Mouse (Mus musculus) ES-Bruce4 (cell line): Measurements from ENCODE around the gene Naa11.

ENCODE experiments used
- CTCF ChIP-seq: IDR thresholded peaks from one replicate; pipeline ENCODE4 v1.8.1; 2011; ENCODE audit warnings: low read depth, low read length
- EP300 ChIP-seq: IDR thresholded peaks from 2 replicates; pipeline ENCODE4 v1.6.1; 2011; ENCODE audit warnings: low read depth, low read length; ENCODE audit not compliant: insufficient read depth
- POLR2A ChIP-seq: IDR thresholded peaks from one replicate; pipeline ENCODE4 v1.8.1; 2011; ENCODE audit warnings: low read length; ENCODE audit not compliant: insufficient read depth

GRCm38 (mm10) chr5:97364781-97365180 lies 27.4 kb downstream of the Naa11 start:
- TF ChIP-seq POLR2A, result no peak
- TF ChIP-seq CTCF, result no peak
- no peak for TF ChIP-seq EP300
